Mouse (Mus musculus) testis, postnatal 10 days (tissue): ENCODE measurements at regions not wholly inside any gene's neighbourhood (a gene's known extent, or its start where the extent isn't known, plus 50 kb on each side); places are given as distances from the start of the nearest gene placed in this dataset.
A peak's percentile ranks its signal among the peaks of the same experiment; 100 is the strongest.

Source experiments
- DNase-seq: peaks from one replicate; pipeline ENCODE4 v3.0.0; 2021; ENCODE audit warnings: low spot score

DNA sequence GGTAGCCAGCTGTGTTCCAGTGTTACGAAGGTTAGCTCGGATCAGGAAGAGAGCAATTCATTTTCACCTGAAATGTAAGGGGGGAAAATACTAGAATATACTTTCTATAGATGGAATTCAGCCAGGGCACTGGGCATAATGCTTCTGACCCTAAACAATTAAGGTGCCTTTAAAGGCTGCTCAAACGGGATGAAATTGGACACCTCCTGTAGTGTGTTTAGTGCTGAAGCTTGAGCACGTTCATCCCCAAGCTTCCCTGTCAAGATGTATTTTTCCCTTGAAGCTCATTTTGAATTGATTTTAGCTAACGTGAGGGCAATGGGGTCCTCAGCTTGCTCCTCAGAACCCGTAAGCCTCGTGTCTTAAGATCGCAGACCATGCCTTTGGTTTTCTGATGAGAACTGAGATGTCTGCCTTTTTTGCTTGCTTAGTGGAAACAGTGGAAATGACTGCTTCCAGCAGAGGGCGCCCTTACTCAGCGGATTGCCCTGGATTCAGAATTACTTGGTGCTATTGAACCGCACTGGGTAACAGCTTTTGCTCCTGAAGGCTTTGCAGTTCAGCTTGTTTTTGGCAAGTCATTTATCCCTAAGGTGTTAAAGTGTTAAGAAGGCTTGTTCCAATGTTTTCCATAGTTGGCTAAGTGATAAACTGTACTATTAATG is 74.6 kb upstream of the Fermt1 start:
- DNase-seq = peak; percentile 82

DNA sequence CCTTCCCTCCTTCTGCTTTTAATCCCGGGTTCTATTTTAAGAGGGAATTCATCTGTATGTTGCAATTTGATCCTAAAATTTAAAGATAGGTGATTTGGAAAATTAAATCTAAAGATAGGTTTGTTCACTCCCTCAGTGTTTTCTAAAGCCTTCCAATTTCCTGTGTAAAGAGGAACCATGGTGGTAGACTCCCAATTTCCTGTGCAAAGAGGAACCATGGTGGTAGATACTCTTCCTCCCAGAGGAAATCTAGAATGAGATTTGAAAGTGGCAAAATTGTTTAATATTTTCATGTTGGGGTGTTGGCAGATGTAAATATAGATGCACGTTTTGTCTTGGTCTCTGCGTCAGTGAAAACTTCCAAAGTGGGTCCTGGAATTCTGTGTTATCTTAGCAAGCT is 75.5 kb upstream of the Fermt1 start:
- no peak for DNase-seq

DNA sequence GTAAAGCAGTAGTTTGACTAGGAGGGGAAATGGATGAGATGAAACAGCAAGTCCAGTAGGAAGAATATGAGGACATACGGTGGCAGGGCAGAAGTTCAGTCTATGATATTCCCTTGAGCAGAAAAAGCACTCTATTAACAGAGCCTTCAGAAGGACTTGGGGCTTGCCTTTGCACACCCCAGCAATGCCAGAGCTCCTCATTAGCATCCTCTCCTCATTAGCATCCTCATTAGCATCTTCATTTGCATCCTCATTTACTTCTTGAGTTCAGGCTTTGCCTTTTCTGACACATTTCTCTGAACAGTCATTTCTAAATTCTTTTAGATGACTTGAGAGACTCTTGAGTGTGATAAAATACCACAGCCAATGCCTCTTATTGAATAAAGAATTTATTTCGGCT is 81.3 kb upstream of the Fermt1 start:
- DNase-seq = no peak

DNA sequence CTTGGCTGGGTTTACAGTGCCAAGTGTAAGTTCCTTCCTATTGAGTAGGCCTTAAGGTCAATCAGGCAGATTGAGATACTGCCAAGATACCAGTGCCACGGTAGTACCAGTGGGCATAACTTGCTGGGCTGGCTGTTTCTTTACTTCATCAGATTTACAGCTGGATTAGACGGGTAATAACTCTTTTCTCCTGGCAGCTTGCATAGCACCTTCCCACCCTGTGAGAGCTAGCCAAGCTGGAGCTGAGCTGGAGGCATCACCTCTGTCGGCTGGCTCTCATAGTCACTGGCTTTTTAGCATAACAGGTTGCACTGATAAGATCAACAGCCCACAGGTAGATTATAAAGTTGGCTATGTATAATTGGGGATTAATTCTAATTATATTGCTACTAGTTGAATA is 89.7 kb upstream of the Fermt1 start:
- DNase-seq = no peak

DNA sequence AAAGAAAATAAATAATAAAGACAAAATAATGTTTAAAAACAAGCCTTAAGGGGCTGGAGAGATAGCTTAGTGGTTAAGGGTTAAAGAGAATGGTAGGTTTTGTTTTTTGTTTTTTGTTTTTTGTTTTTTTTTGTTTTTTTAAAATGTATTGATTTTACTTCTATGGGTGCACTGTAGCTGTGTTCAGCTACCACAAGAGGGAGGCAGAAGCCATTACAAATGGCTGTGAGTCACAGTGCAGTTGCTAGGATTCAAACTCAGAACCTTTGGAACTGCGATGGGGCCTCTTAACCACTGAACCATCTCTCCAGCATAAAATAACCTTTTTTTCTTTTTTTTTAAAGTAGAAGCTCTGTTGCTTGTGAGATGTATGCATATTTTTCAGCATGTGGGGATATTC is 95.0 kb upstream of the Fermt1 start:
- no peak for DNase-seq

DNA sequence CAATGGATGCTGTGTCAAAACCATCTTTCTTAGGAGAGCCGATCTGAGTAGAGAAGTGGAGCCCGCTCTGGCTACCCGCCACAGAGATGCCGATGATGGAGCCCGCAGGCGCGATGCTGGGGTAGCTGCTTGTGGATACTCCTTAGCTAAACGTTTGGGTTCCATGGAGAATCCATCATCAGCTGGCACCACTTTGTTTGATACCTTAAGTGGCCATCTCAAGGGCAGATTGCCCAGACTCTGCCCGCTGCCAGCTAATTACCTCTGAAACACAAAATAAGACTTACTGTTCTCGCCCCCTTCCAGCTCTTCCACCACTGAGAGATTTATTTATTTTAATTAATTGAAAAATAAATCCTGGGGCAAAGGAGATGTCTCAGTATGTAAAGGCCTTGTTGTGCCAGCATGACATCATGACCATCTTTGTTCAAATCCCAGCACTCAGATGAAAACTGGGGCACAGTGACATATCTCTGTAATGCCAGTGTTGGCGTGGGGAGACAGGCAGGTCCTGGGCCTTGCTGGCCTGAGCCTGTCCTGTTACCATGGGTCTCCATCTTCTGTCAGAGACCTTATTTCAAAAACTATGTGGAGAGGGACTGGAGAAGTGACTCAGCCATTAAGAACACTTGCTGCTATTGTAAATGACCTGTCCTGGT is 132.1 kb upstream of the Fermt1 start:
- no peak for DNase-seq

DNA sequence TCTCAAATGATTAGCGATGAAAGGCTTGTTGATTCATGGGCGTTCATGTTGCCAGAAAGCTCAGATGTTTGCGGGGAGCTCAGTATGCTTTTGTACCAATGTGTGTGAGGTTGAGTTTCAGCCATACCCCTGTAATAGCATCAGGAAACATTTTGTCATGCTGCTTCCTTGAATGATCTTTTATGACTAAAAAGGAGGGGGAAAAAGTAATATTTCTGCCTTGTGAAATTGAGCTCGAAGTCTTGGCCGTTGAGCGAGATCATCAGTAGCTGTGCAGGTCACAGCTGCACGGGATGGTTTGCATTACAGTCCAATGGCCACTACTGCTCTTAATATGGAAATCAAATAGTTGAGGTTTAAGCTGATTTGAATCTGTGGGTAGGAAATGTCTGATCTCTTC is 145.3 kb upstream of the Fermt1 start:
- no peak for DNase-seq

DNA sequence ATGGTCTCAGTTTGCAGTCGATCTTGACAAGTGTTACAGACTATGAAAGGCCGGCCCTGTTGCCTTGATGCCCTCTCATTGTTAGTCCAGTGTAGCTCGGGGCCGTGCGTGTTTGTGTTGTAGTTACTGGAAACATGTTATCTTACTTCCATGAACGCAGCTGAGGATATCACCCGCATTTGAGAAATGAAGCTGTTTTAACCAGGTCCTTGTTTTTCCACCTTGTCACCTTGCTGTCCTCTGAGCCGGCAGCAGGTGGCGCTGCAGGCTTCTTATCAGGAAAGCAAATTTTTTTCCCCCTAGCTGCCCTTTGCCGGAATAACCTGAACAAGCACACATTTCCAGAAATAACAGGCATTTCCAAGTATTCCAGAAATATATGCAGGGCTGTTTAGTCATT is 167.9 kb upstream of the Fermt1 start:
- peak; percentile 80 for DNase-seq

DNA sequence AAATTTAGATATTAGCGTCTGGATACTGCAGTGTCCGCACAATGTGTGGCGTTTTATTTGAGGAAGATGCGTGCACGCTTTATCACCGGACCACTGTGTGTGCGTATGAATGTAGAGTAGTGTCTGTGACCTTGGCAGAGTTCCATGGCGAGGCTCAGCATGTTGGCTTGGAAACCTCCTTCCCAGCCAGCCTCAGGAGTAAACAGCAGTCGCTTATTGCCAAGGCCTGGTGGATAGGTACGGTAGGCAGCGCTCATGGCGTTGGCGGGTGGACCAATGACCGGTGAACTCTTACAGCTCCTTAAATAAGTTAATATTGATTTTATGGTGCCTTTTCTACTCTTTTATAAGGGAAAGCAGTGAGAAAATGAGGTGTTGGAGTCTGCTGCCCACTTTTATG is 172.9 kb upstream of the Fermt1 start:
- peak; percentile 64 for DNase-seq

DNA sequence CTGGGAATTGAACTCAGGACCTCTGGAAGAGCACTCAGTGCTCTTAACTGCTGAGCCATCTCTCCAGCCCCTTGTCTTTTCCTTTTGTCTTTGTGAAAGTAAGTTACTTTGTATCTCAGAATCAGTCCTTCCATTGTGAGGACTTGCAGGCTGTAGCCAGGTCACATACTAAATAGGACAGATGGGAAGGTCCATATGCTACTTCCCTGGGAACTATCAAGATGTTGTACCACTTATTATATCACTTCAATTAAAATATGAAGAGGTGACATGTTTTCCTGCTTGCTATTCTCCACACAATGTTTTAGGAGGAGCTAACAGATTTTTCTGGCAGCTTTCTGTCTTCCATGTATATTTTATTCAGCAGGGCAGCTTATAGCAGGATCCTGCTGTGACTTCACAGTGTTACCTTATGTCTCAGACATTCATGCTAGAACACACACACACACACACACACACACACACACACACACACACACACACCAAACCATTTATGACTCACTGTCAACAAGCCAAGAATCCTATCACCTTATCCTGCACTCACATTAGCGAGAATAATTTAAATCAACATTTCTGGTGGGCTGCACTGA is 179.6 kb upstream of the Fermt1 start:
- no peak for DNase-seq

DNA sequence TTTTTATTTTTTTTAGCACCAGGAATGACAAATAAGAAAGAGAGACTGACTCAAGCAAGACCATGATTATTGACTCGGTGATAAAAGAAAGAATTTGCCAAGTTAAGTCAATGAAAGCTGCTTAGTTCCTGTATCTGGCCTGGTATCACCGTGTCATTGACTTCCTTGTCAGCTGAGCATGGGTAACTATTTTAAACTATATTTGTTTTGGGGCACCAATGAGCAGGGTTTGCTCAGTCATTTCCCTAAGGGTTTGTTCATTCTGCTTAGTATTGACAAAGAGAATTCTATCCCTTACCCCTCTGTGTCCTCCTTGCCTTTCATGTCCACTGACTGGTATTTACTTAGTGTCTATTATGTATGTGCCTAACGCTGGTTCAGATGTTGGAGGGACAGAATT is 189.2 kb upstream of the Fermt1 start:
- no peak for DNase-seq

DNA sequence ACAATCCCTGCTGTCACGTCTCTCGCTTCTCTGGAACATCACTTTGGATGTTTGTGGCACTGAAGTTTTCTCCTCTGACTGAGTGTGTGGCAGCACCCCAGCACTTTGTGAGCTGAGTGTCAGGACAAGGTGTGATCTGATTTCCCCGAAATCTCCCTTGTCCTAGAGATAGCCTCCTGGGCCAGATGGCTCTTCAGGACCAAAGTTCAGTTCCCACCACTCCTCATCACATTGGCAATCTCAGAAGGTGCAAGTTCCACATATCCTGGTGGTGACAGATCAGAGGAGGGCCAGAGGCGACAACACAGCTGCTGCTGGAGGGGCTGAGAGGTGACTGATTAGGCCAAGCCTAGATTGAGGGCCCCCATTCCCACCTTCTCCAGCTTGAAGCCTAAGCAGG is 193.2 kb upstream of the Fermt1 start:
- no peak for DNase-seq

DNA sequence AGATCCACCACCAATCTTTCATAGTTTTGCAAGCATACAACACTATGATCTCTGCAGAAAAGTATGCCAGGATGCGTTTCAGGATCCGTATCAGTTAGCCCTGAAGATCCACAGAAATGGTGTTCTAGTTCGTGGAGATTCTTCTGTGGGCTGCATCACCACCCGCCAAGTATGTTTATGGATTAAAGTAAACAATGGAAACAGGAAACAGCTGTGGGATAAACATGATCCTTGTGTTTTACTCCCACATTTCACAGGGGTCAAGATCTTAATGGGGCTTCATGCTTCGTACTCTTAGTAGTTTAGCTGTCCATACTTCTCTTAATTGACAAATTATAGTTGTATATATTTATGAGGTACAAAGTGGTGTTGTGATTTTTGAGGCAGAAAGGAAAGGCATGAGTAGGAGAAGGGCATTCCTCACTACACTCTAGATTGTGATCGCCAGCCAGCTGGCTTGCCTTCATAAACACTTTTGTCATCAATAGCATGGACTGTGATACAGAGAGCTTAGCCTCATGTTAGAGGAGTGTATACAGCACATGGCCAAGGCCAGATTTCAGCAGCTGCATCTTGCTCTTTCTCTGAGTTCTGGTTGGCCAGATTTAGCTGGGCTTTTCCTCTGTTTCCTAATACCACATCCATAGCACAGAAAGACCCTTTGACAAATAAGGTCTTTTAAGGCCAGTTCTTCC is 195.8 kb upstream of the Fermt1 start:
- DNase-seq = no peak

DNA sequence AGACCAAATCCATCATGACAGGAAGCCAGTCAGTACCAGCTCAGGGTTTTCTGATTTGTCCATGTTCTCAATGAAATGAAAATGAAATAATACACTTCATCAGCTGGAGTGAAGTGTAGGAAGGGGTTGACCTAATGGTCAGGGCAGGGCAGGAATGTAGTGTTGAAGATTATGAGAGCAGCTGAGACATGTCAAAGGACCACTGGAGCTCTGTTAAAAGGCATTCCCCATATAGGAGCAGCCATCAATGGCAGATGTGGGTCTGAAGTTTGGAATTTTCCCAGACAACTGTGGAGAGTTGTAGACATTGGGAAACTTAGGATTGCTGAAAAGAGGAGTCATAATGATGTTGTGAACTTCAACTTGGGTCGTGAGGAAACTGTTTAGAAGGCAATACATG is 206.8 kb upstream of the Fermt1 start:
- no peak for DNase-seq

DNA sequence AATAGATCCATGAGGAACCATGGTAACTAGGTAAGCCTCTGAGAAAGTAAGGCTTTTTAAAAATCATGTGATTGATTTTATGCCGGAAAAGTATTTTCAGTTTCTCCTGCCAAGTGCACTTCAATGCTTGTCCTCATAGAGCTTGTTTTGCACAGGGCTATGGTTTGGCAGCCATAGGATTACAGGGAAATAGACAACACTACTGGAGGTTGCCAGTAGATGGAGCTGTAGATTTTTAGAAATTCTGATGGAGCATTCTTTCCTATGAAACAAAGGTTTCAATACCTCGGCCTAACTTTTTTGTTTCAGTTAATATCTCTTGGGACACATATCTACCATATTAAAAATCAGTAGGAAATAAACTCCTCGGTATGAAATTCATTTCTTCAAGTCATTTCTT is 210.8 kb upstream of the Fermt1 start:
- no peak for DNase-seq

DNA sequence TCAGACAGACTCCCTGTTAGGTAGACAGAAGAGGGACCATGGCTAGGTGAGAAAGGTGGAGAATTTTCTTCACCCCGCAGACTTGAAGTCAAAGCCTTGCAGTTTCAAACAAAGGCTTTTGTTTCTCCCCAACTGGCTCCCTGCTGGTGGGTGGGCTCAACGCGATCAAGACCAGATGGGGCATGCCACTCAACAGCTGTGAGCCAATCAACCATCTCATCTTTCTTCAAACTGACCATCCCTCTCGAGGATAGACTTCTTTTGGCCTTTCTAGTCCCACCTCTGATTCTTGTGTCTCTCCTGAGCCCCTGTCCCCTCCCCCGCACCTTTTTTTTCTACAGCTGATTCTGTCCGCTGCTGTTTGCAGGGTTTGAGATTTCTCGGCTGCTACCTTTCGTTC is 212.5 kb upstream of the Fermt1 start:
- DNase-seq = no peak

DNA sequence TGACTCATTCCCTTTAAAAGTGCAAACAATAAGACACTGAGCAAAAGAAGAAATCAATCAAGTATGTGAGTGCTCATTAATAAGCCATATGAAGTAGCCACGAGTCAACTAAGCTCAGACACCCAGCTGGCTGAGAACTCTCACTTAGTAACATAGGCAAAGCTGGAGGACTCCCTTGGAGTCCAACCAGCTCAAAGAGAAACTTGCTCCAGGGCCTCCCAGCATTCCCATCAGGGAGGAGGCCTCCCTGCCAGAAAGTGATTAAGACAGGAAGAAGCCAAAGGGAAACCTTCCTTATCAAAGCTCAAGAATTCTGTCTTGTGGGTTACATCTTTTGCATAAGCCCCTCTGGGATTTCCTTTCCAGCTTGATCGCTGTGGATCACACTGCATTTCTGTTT is 213.7 kb upstream of the Fermt1 start:
- no peak for DNase-seq

DNA sequence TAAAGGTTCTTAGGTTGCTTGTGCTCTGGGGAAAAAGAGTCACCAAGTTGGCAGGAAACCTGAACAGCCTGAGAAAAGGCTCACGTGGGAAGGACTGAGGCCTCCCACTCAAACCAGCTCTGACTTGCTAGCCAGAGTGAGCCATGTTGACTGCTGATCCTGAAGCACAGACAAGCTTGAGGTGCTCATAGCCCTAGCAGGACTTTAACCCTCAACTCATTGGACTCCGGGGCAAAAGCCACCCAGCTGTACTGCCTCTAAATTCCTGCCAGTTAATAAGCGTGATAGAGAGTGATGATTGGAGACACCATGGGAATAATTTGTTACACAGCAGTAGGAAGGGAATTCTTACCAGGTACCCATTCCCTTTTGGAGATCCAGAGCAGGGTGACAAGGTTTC is 230.7 kb upstream of the Fermt1 start:
- no peak for DNase-seq

DNA sequence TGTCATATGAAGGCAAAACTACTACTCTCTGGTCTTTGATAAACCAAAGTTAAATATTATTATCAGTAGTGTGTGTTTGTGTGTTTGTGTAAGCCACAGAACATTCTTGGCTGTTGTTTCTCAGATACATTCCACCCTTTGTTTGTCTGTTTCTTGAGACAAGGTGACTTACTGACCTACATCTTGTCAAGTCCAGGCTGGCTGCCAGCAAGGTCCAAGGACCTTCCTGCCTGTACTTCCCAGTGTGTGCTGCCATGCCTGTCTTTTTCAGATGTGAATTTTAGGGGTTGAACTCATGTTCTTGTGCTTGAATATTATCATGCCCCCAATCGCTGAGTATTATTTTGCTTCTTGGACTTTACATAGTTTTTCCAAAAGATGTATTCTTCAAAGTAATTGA is 235.5 kb upstream of the Fermt1 start:
- DNase-seq = no peak

DNA sequence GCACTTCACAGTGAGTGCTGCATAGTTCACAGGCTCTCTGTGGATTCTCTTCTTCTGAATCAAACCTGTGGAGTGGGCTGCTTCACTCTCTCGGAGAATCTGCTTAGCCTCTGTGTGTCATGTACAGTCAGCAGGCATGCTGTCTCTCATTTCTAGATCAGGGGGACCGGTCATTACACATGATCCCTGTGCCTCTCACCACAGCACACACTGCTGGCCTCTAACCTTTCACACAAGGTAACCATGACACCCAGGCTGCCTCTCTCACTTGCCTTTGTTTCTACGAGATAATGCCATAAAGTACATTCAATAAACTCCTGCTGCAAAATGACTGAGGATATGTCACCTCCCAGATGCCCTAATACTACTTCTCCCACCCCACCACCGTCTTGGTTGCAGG is 237.2 kb upstream of the Fermt1 start:
- DNase-seq = no peak

DNA sequence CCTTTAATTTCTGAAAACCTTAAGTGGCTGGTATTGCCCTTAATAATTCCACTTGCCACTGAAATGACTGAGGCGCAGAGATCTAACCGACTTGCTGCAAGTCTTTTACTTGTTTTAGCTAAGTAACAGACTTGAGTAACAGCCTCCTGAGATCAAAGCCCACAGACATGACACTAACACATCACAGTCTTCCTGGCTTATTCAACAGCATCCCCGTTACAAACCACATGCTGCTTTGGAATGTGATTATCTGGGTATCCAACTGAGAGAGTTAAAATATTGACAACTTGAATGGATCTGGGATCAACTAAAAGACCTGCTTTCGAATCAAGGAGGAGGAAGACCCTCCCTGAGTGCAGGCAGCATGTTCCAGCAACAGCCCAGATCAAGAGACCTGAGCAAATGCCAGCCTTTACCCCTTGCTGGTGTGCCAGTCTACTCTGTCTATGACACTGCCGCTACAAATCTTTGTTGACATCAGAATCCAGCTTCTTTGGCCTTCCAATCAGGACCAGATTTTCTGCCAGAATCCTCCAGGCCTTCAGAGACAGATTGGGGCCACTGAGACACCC is 258.7 kb upstream of the Fermt1 start:
- DNase-seq = no peak

DNA sequence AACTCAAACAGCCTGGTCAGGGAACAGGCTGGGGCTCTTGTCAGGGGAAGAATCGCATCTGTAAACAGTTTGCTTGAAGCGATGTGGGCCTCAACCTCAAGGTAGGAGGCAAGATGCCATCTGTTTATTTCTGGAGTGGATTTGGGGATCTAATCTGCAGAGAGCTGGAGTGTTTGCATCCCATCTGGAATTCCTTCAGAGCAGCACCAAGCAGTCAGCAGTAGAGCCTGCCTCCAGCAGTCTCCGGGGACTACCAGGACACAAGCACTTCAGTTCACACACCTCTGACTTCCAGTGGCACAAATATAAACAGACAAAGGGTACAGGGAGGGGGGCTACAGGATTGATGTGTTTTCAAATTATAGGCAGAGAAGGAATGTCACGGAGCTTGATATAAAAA is 262.8 kb upstream of the Fermt1 start:
- DNase-seq = no peak
